Mouse (Mus musculus): ENCODE data around the gene Slco4a1. TPM values are rescaled to one million over a fixed set of nuclear protein-coding genes. Genes with fewer than 3 reads are reported as not detected.

Slco4a1 gene
- polyA plus RNA-seq, 1 experiment from 2014 or later = 1.0 TPM

DNA sequence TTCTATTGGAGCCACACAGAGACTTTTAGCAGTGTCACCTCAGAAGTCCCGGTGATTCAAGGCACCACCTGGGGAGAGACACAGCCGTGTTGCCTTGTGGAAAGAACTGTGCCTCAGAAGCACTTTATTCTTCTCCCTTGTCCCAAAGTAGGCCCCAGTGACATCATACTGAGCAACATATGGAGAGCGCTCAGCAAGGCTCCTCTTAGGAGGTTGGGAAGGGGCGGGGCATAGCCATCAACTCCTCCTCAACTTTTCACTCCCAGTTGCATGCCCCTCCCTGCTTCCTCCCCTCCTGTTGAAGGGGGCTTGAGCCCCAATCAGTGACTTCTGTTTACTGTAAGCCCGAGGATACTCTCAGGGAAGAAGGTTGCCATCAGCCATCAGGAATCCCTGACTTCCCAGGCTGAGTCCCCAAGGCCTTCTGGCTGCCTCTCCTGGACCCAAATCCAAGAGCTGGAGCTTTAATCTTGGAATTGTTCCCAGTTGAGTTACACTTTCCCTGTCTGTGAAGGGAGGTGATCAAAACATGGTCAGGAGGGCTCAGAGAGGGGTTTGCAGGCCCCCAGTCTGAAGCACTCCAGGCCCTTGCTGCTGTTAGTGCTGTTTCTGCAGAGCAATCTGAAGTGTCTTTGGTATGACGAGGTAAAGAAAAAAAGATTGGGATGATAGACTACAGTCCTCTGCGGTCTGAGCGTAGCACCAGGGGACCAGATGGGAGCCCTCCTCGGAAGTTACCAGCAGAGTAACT lies 45.3 kb downstream of the Slco4a1 start:
- WGBS = 43% methylated on average over 9 of the region's 9 CpGs
- H3K4me3 ChIP-seq (replicated peaks; ENCODE audit: low read depth, low read length) = no peak overlapping the region
- ATAC-seq (ENCODE audit: low FRiP score, low TSS enrichment) = no peak

DNA sequence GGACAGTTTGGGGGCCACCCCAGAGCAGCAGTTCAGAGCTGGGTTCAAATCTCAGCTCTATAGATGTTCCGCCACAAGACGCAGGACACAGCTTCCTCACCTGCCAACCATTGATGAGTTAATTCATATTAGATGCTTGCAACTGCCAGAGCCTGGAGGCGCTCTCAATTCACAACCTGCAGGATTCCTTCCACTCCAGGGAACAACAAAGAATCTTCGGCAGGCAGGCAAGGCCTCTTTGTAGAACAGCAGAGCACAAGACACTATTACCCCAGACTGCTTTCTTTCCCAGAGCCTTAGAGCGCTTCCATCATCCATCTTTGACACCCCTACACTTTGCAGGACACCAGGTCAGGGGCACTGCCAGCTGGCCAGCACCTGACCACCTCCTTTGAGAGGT lies 50.2 kb downstream of the Slco4a1 start:
- Histone ChIP-seq H3K9ac (replicated peaks; ENCODE audit: low read length) (no peak overlapping the region), H3K9me3 (ENCODE audit: control insufficient read depth, low read length) (no peaks in the 10 kb centered on the region), H3K27ac (replicated peaks; ENCODE audit: low read depth, low read length) (no peak overlapping the region), H3K27me3 (ENCODE audit: control insufficient read depth, insufficient read depth, low read length) (peaks cover 40% of the 10 kb centered on the region; the same call in 1 of the 2 replicates), H3K4me2 (ENCODE audit: low read length) (no peak overlapping the region), H3K4me3 (replicated peaks; ENCODE audit: low read depth, low read length) (no peak overlapping the region), H3K4me1 (ENCODE audit: control insufficient read depth, insufficient read depth, low read length) (peaks cover 12% of the 10 kb centered on the region), H3K36me3 (ENCODE audit: control insufficient read depth, insufficient read depth, low read length) (no peaks in the 10 kb centered on the region)
- no peak for DNase-seq
- no peak for ATAC-seq (ENCODE audit: low FRiP score, low TSS enrichment)
- 45% methylated on average over 5 of the region's 5 CpGs for WGBS

More for the DNA sequence above, 45.3 kb downstream of the Slco4a1 start:
- Histone ChIP-seq H3K4me2 (ENCODE audit: low read length) (no peak overlapping the region), H3K4me1 (ENCODE audit: control insufficient read depth, insufficient read depth, low read length) (peaks cover 10% of the 10 kb centered on the region; the same call in 1 of the 2 replicates), H3K27ac (replicated peaks; ENCODE audit: low read depth, low read length) (no peak overlapping the region), H3K9me3 (ENCODE audit: control insufficient read depth, low read length) (no peaks in the 10 kb centered on the region), H3K9ac (replicated peaks; ENCODE audit: low read length) (no peak overlapping the region), H3K36me3 (ENCODE audit: control insufficient read depth, insufficient read depth, low read length) (no peaks in the 10 kb centered on the region), H3K27me3 (ENCODE audit: control insufficient read depth, insufficient read depth, low read length) (peaks cover 64% of the 10 kb centered on the region)
- DNase-seq = no peak

DNA sequence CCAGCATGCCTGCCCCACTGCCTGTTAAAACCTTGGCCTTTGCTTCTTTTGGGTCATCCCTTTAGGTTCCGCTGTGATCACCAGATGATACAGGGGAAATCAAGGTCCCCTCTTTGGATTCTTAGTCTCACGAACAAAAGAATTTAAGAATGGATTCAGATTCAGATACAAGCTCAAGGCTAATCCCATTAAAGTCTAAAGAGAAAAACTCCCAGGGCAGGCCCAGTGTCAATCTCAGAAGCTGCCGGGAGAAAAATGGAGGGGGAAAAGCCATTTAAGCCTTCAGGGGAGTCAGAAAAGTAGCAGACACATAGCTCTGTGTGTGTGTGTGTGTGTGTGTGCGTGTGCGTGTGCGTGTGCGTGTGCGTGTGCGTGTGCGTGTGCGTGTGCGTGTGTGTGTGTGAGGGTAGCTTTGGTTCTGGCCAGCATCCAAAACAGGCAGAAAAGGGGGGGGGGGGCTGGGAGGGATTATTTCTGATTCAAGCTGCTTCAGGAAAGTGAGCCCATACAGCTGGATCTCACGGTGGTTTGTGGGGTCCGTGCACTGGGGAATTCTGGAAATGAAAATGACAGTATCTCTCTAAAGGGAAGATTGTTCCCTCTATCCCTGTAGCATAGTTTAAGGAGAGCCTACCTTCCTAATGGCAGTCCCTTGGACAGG lies 52.5 kb downstream of the Slco4a1 start:
- H3K4me2 ChIP-seq (ENCODE audit: low read length) = peak overlapping the region; percentile 8; the same call in 1 of the 2 replicates
- peaks cover 12% of the 10 kb centered on the region for H3K4me1 ChIP-seq (ENCODE audit: control insufficient read depth, insufficient read depth, low read length)
- 26% methylated on average over 14 of the region's 14 CpGs for WGBS
- H3K9ac ChIP-seq (replicated peaks; ENCODE audit: low read length) = no peak overlapping the region
- H3K27ac ChIP-seq (replicated peaks; ENCODE audit: low read depth, low read length) = 0 out of 2 replicates have a peak overlapping the region, but pooled peaks have one; percentile 5
- no peaks in the 10 kb centered on the region for H3K36me3 ChIP-seq (ENCODE audit: control insufficient read depth, insufficient read depth, low read length)
- ATAC-seq (ENCODE audit: low FRiP score, low TSS enrichment) (no peak; the same call in 1 of the 2 replicates), DNase-seq (peak; percentile 72)
- no peaks in the 10 kb centered on the region for H3K9me3 ChIP-seq (ENCODE audit: control insufficient read depth, low read length)
- H3K4me3 ChIP-seq (replicated peaks; ENCODE audit: low read depth, low read length) = no peak overlapping the region
- peaks cover 29% of the 10 kb centered on the region; the same call in 1 of the 2 replicates for H3K27me3 ChIP-seq (ENCODE audit: control insufficient read depth, insufficient read depth, low read length)

DNA sequence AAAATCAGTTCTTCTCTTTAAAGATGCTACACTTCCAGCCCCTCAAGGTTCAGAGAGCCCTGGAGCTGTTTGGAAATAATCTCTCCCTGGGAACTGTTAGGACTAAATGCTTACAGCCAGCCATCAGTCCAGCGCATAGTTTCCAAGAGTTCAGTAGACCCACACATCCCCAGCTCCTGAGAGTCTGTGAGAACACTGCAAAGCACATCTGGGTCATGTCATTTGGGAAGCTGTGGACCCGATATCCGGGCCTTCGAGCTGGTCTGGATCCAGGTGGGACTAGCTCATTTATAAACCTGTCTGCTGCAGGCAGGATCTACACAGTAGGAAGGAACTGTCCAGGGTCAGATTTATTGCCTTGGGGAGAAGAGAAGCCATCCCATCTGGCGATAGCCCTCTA lies 54.8 kb downstream of the Slco4a1 start:
- Histone ChIP-seq H3K4me3 (replicated peaks; ENCODE audit: low read depth, low read length) (no peak overlapping the region), H3K27ac (replicated peaks; ENCODE audit: low read depth, low read length) (no peak overlapping the region), H3K27me3 (ENCODE audit: control insufficient read depth, insufficient read depth, low read length) (peaks cover 19% of the 10 kb centered on the region; the same call in 1 of the 2 replicates), H3K9ac (replicated peaks; ENCODE audit: low read length) (no peak overlapping the region), H3K4me2 (ENCODE audit: low read length) (no peak overlapping the region), H3K9me3 (ENCODE audit: control insufficient read depth, low read length) (no peaks in the 10 kb centered on the region), H3K4me1 (ENCODE audit: control insufficient read depth, insufficient read depth, low read length) (peaks cover 12% of the 10 kb centered on the region), H3K36me3 (ENCODE audit: control insufficient read depth, insufficient read depth, low read length) (no peaks in the 10 kb centered on the region)
- DNase-seq (no peak), ATAC-seq (ENCODE audit: low FRiP score, low TSS enrichment) (no peak)
- WGBS = 87% methylated on average over 5 of the region's 5 CpGs

DNA sequence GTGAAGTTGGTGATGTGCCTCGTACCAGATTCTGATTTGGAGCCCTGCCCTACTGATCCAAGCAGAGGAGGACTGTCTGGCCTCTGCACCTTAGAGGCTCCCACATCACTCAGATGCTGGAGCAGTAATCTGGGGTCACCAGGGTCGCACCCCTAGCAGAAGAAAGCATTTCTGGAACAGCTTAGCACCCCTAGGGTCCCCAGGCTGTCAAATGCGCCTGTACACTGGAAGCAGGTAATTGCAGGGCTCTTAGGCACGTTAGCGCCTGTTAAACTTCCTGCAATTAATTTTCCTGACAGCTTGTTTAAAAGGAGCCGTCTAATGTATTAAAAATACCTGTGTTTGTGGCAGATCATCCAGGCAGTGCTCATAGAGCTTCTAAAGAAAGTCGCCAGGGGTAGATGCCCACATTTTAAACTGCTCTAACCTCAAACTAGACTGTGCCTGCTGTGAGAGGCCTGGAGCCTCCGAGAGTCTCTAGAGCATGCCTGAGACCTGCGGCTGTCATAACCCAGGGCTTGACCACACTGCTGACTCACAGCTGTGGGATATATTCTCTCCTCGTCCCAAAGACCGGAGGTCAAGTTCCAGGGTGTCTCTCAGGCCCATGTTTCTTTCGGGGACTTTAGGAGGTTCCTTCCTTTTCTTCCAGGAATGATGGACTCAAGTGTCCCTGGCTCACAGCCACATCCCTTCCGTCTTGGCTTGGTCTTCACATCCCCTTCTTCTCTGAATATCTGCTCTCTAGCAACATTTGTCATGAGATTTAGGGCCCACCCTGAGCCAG lies 56.0 kb downstream of the Slco4a1 start:
- Histone ChIP-seq H3K27ac (replicated peaks; ENCODE audit: low read depth, low read length) (no peak overlapping the region), H3K27me3 (ENCODE audit: control insufficient read depth, insufficient read depth, low read length) (peaks cover 11% of the 10 kb centered on the region; the same call in 1 of the 2 replicates), H3K4me3 (replicated peaks; ENCODE audit: low read depth, low read length) (no peak overlapping the region), H3K4me2 (ENCODE audit: low read length) (no peak overlapping the region), H3K36me3 (ENCODE audit: control insufficient read depth, insufficient read depth, low read length) (no peaks in the 10 kb centered on the region), H3K9me3 (ENCODE audit: control insufficient read depth, low read length) (no peaks in the 10 kb centered on the region), H3K4me1 (ENCODE audit: control insufficient read depth, insufficient read depth, low read length) (peaks cover 9% of the 10 kb centered on the region), H3K9ac (replicated peaks; ENCODE audit: low read length) (no peak overlapping the region)
- WGBS = 79% methylated on average over 13 of the region's 13 CpGs
- ATAC-seq (ENCODE audit: low FRiP score, low TSS enrichment) (no peak), DNase-seq (no peak)

DNA sequence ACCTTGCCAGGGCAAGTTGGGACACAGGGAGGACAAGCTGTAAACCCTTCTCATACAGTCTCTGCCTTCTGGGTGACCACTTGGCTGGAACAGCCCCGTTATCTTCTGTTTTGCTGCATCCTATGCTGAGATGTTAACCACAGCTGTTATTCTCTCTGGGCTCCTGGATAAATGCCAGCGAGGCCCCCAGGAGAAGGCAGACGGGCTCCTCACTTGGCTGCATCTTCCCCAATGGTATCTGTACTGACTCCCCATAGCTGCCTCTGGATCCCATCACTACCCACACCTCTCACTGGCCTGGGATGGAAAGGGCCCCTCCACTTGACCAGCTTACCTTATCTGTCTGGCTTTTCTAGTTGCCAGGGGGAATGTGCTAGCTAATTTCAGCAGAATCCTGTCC lies 57.0 kb downstream of the Slco4a1 start:
- ATAC-seq (ENCODE audit: low FRiP score, low TSS enrichment) = no peak
- peaks cover 8% of the 10 kb centered on the region for H3K4me1 ChIP-seq (ENCODE audit: control insufficient read depth, insufficient read depth, low read length)
- H3K36me3 ChIP-seq (ENCODE audit: control insufficient read depth, insufficient read depth, low read length) = no peaks in the 10 kb centered on the region
- no peak overlapping the region for H3K4me3 ChIP-seq (replicated peaks; ENCODE audit: low read depth, low read length)
- DNase-seq = no peak
- 80% methylated on average over 3 of the region's 3 CpGs for WGBS
- no peak overlapping the region for H3K27ac ChIP-seq (replicated peaks; ENCODE audit: low read depth, low read length)
- H3K9me3 ChIP-seq (ENCODE audit: control insufficient read depth, low read length) = no peaks in the 10 kb centered on the region
- no peak overlapping the region for H3K4me2 ChIP-seq (ENCODE audit: low read length)
- no peak overlapping the region for H3K9ac ChIP-seq (replicated peaks; ENCODE audit: low read length)
- peaks cover 11% of the 10 kb centered on the region; the same call in 1 of the 2 replicates for H3K27me3 ChIP-seq (ENCODE audit: control insufficient read depth, insufficient read depth, low read length)

DNA sequence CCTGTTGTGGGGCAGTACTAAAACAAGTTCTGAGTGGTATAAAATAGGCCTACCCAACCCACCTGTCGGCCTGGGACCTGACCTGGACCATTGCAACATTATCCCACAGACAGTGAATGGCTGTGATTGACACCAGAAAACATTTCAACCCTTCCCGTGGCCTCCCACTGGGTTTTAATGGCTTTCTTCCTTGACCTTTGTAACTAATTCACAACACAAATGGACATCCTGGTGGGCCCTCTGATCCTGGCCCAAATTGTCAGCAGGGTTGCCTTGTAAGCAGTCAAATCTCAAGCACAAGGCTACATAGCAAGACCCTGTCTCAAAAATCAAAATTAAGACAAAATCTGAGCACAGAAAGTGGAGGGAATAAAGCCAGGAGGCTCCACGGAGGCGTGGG lies 57.8 kb downstream of the Slco4a1 start:
- Histone ChIP-seq H3K27me3 (ENCODE audit: control insufficient read depth, insufficient read depth, low read length) (peaks cover 11% of the 10 kb centered on the region; the same call in 1 of the 2 replicates), H3K4me1 (ENCODE audit: control insufficient read depth, insufficient read depth, low read length) (peaks cover 3% of the 10 kb centered on the region), H3K36me3 (ENCODE audit: control insufficient read depth, insufficient read depth, low read length) (no peaks in the 10 kb centered on the region), H3K4me3 (replicated peaks; ENCODE audit: low read depth, low read length) (no peak overlapping the region), H3K9ac (replicated peaks; ENCODE audit: low read length) (no peak overlapping the region), H3K4me2 (ENCODE audit: low read length) (no peak overlapping the region), H3K9me3 (ENCODE audit: control insufficient read depth, low read length) (no peaks in the 10 kb centered on the region), H3K27ac (replicated peaks; ENCODE audit: low read depth, low read length) (no peak overlapping the region)
- no peak for ATAC-seq (ENCODE audit: low FRiP score, low TSS enrichment)
- DNase-seq = no peak
- 27% methylated on average over 4 of the region's 4 CpGs for WGBS

DNA sequence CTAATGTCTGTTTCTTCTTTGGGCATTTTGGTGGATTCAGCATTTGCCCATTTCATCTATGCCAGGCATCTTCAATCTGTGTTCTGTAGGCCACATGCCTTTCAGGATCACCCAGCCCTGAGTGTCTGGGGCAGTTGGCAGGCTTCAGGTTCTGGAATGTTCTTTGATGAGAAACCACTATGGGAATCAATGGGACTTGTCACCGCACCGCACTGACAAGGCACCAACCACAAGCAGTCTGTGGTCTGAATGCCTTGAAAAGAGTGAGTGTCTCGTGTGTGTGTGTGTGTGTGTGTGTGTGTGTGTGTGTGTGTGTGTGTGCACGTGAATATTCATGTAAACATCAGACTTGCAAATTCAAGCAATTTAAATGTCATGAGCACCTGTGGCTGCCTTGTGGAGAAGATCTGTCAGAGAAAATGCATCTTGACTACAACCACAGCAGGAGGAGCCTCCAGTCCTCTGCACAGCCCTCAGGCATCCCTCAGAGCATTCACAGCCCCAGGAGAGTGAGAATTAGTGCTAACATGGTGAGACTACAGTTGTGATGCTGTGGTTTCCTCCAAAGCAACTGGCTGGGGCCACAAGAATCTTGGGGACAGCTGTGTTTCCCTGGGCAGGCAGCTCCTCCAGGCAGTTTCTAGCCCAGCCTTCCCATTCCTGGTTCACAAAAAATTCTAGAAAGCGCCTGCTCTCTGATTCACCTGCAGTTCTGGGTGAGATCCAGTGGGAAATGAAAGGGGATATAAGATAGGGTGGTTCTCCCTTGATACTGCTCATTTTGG lies 65.6 kb downstream of the Slco4a1 start:
- Histone ChIP-seq H3K27ac (replicated peaks; ENCODE audit: low read depth, low read length) (no peak overlapping the region), H3K27me3 (ENCODE audit: control insufficient read depth, insufficient read depth, low read length) (no peaks in the 10 kb centered on the region), H3K4me1 (ENCODE audit: control insufficient read depth, insufficient read depth, low read length) (no peaks in the 10 kb centered on the region), H3K9me3 (ENCODE audit: control insufficient read depth, low read length) (no peaks in the 10 kb centered on the region), H3K4me3 (replicated peaks; ENCODE audit: low read depth, low read length) (no peak overlapping the region), H3K9ac (replicated peaks; ENCODE audit: low read length) (no peak overlapping the region), H3K4me2 (ENCODE audit: low read length) (no peak overlapping the region), H3K36me3 (ENCODE audit: control insufficient read depth, insufficient read depth, low read length) (no peaks in the 10 kb centered on the region)
- ATAC-seq (ENCODE audit: low FRiP score, low TSS enrichment) (no peak), DNase-seq (no peak)
- 61% methylated on average over 5 of the region's 5 CpGs for WGBS
